Comparison of ENCODE assay signal across 8 mouse cellular contexts in the genomic region with DNA sequence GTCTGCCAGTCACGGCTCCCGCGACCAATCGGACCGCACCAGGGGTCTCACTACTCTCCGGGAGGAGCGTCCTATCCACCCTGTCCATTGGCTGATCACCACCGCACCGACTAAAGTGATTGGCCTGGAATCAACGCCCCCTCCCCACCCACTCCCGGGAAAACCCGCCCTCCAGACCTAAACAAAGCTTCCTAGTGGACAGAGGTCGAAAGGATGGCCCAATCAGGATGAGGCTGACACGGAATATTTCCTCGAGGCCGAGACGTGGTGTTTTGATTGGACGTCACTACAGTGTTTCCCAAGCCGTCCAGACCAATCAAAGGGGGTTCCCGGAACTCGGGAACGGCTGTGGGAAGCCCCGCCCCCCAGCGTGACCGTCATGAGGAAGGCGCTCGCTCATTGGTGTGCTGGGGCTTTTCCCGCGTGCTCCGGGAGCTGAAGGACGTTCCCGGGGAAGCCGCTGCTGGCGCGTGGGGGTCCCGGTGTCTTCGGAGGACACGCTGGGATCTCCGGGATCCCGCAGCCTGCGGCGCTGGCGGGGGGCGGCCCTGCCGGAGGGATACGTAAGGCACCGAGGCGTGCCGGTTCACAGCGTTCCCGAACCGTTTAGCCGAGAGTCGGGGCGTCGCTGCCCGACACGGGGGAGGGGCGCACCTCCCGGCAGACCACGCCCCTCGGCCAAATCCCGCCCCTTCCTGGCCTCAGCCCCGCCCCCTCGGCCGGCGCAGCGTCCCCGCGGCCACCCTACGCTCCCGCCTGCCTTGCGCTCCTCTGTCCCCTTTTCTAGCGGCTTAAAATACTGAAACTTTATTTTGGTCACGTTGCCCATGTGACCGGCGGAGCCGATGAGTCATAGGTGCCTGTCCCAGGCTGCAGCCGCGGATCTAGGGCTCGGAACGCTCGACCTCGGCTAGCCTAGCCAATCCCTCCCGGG. TPM values are rescaled to one million over a fixed set of nuclear protein-coding genes. Genes with fewer than 3 reads are reported as not detected.
DNase-seq lines count a peak whose midpoint lies in the region; ATAC-seq lines count a peak whose summit lies in the region.

TSS of gene Camta1 (minus strand) at position 71 of the 934 bp plus-strand sequence.

- peak within 1 kb of the TSS; percentile 95 for H3K27ac ChIP-seq in heart, embryonic 10.5 days
- H3K27ac ChIP-seq in kidney, embryonic 15.5 days = peak within 1 kb of the TSS; percentile 97

- no peaks in the 10 kb centered on the region for H3K9me3 ChIP-seq in heart, embryonic 10.5 days
- H3K9me3 ChIP-seq in kidney, embryonic 15.5 days (replicated peaks) = no peaks in the 10 kb centered on the region

- H3K4me1 ChIP-seq in heart, embryonic 10.5 days = peaks cover 31% of the 10 kb centered on the region
- peaks cover 29% of the 10 kb centered on the region for H3K4me1 ChIP-seq in kidney, embryonic 15.5 days

- WGBS in heart, embryonic 10.5 days = under 1% methylated on average over 84 of the region's 85 CpGs
- under 1% methylated on average over 85 of the region's 85 CpGs for WGBS in kidney, embryonic 15.5 days

- DNase-seq in B cell, adult 2 months = peak; percentile 99
- DNase-seq in brain, adult 2 months (ENCODE audit: low read depth, low spot score) = peak; percentile 100
- DNase-seq in heart, embryonic 10.5 days (ENCODE audit: low spot score) = peak; percentile 100
- DNase-seq in liver = peak; percentile 99
- peak; percentile 99 for DNase-seq in spleen, postnatal 4 days (ENCODE audit: low spot score in 2 of 2)

- H3K27me3 ChIP-seq in heart, embryonic 10.5 days (ENCODE audit: insufficient read depth, poor library complexity, severe bottlenecking) = no peaks in the 10 kb centered on the region
- H3K27me3 ChIP-seq in kidney, embryonic 15.5 days = 0 out of 2 replicates have a peak, but pooled peaks cover 3% of the 10 kb centered on the region

- H3K4me3 ChIP-seq in heart, embryonic 10.5 days = peak within 1 kb of the TSS; percentile 87
- peak within 1 kb of the TSS; percentile 86 for H3K4me3 ChIP-seq in kidney, embryonic 15.5 days (replicated peaks)

- peak; percentile 89 for ATAC-seq in erythroblast, adult 5-6 weeks (replicated peaks; ENCODE audit: low FRiP score, poor library complexity, severe bottlenecking)
- ATAC-seq in kidney, embryonic 15.5 days (replicated peaks; ENCODE audit: low FRiP score) = peak; percentile 98
- peak; percentile 87 for ATAC-seq in monocyte, adult 5-6 weeks (replicated peaks; ENCODE audit: insufficient number of reproducible peaks, low FRiP score, low TSS enrichment, poor library complexity, severe bottlenecking)

- H3K36me3 ChIP-seq in heart, embryonic 10.5 days = no peaks in the 10 kb centered on the region
- no peaks in the 10 kb centered on the region for H3K36me3 ChIP-seq in kidney, embryonic 15.5 days

- peak within 1 kb of the TSS; percentile 94 for H3K4me2 ChIP-seq in kidney, embryonic 15.5 days

- peak within 1 kb of the TSS; percentile 79 for H3K9ac ChIP-seq in kidney, embryonic 15.5 days

RNA-seq across cellular contexts. Expression of gene Camta1, which starts in this region (rescaled TPM):
- 11.7 and 27.8 TPM in 2 replicates for total RNA-seq in erythroblast, adult 5-6 weeks (2015; ENCODE audit: low replicate concordance)
- total RNA-seq in erythroblast, adult 5-6 weeks (2017; ENCODE audit: low replicate concordance) = 4.9 and 25.7 TPM in 2 replicates
- polyA plus RNA-seq in heart, embryonic 10.5 days (2016; fragmentation: Nextera tagmentation; extraction: Ambion mirVana) = 115 and 123 TPM in 2 replicates
- 87.9 and 104 TPM in 2 replicates for polyA plus RNA-seq in kidney, embryonic 15.5 days (2015; fragmentation: Nextera tagmentation; extraction: Ambion mirVana)
- total RNA-seq in monocyte, adult 5-6 weeks (2017) = 8.8 to 43.8 TPM (median 22.1 TPM) in 3 replicates

Comparison
In these comparisons a context has a peak if more than half of its experiments do, and no peak if none do; other contexts are left out.
1. Peak in every context shown above with its lines: DNase-seq, ATAC-seq, H3K4me3 ChIP-seq and H3K27ac ChIP-seq.